Mouse (Mus musculus) spleen, postnatal 14 days (tissue): Measurements from ENCODE around the gene Galnt6.
A peak's percentile ranks its signal among the peaks of the same experiment; 100 is the strongest.

Source experiments
- DNase-seq, 2 experiments: peaks; one replicate each; pipeline ENCODE4 v3.0.0; 2021 to 2022; ENCODE audit warnings: low spot score in 2 of 2

Gene Galnt6

DNA sequence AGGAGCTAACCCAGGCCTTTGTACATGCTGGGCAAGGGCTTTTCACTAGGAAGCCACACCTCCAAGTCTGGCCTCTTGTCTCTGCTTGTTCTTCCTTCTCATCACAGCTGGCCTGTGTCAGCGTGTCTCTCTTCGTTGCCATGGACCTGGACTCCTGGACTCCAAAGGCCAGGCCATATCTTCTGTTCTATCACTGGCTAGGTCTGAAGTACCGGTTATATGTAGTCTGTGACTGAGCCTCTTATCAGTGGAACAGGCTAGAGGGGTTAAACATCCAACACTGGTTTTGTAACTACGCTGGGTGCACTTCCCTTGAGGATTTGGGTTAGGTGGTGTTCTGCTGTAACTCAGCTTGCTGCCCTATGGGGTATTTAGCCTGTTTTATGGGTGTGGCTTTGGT is 7.2 kb downstream of the Galnt6 start:
- DNase-seq, result no peak

- DNase-seq, result no peak
These were observed 7.7 kb downstream of the Galnt6 start for GRCm38 (mm10) chr15:100721445-100721844.

GRCm38 (mm10) chr15:100720066-100720465 is 9.1 kb downstream of the Galnt6 start:
- no peak for DNase-seq

DNA sequence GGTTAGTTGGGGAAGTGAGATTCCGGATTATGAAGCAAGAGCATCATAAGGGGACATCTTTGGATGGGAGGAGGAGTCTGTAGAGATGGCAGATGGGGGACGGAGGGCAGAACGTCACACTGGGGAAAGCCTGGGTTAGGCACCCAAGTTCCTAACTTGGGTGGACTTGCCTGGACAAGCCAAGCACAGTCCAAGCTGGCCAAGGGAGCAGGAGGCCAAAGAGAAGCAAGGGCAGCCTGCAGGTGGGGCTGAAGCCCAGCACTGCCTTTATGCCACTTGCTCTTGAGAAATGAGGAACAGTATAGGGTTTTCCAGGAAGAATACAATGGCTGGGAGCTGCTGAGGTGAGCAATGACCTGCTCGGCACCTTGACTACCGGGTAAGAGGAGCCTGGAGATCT is 10.0 kb downstream of the Galnt6 start:
- no peak for DNase-seq

- DNase-seq, result no peak
These were observed 10.6 kb downstream of the Galnt6 start for GRCm38 (mm10) chr15:100718572-100718971.

GRCm38 (mm10) chr15:100717933-100718332 is 11.2 kb downstream of the Galnt6 start:
- DNase-seq, result no peak

- DNase-seq, result no peak
These were observed 13.7 kb downstream of the Galnt6 start for GRCm38 (mm10) chr15:100715399-100715993.

GRCm38 (mm10) chr15:100714470-100714869 is 14.7 kb downstream of the Galnt6 start:
- no peak for DNase-seq

GRCm38 (mm10) chr15:100710838-100711237 is 18.3 kb downstream of the Galnt6 start:
- no peak for DNase-seq

DNA sequence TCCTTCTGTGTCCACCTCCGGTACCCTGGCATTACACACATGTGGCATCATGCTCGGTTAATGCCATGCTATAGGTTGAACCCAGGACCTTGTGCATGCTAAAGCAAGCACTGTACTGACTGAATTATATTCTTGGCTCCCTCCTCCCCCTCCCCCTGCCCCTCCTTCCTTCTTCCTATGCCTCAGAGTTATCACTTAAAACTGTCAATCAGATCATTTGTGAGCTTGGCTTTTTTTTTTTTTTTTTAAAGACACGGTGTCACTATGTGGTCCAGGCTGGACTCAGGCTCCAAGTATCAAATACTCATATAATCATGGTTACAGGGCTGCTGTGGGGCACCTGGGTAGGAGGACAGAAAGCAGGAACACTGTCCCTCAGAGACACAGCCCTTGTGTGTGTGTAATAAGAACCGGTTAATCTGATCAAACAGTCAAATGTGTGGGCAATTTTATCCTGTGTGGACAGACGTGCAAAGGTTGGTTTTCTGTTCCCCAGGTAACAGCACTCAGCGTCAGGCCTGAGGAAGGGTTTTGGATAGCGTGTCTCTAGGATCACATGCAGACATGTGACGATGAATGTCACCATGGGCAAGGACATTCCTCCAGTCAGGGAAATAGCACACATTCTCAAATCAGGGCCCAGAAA is 20.6 kb downstream of the Galnt6 start:
- no peak for DNase-seq

DNA sequence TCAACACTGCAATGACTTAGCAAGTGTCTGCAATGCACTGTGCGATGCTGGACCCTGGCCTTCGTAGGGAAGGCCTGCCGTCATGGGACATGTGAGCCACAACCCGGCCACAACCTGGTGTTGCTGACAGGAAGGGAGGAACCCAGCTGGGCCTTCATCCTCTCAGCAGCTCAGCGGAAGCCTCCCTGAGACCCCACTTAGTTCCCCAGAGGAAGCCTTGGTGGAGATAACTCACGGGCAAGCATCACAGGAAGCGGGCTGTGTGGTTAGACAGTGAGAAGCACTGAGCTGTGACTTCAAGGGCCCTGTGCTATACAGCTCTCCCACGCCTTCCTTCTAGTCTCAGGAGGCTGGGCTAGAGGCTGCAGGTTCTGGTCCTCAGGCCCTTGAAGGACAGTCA is 22.9 kb downstream of the Galnt6 start:
- DNase-seq, result peak; percentile 45 to 54

- no peak for DNase-seq
These were observed 23.8 kb downstream of the Galnt6 start for GRCm38 (mm10) chr15:100705376-100705775.

DNA sequence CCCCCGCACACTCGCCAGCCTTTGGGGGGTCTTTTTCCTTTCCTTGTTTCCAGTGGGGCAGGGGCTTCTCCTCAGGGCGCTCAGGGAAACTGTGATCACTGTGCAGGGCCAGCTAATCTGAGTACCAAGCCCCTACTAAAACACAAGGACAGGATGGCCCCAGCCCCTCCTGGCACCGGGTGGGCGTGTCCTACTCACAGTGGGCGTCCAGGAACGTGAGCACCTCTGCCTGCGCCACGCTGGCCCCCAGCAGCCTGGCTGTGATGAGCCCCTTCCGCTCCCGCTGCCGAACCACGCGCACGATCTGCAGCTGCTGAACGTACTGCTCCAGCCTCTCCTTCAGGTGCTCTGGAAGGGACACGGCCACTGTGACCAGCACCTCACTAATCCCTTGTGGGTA is 25.3 kb downstream of the Galnt6 start:
- no peak for DNase-seq

- DNase-seq, result no peak
These were observed 27.3 kb downstream of the Galnt6 start for GRCm38 (mm10) chr15:100701856-100702255.

DNA sequence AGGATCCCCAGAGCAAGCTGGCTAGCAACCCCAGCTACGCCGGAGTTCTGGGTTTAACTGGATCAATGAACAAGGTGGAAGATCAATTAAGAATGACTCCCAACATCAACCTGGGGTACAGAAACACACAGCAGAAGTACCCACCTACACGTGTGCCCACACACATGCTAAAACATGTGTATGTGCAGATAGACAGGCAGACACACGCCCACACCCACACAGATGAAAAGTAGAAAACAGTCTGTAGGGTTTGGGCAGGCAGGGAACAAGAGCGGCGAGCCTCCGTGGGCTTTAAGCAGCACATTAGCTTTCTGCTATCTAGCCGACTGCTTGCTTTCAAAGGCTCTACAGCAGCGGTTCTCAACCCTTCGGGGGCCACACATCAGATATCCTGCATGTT is 28.1 kb downstream of the Galnt6 start:
- DNase-seq, result no peak

DNA sequence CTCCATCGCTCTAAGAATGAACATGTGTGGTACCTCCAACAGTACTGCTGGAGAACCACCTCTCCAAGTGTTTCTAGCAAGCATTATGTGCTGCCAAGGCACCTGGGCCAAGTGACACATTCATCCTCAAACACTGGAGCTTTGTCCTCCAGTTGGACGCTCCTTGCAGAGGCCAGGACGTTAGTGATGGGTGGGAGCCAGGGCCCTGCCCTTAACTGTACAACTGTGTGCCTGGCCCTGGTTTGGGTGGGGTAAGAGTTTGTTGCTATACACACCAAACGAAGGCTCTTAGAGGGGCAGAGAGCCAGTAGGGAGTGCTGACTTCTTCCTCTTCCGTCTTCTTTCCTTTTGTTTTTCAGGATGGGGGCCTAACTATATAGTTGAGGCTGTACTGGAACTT is 28.8 kb downstream of the Galnt6 start:
- no peak for DNase-seq

DNA sequence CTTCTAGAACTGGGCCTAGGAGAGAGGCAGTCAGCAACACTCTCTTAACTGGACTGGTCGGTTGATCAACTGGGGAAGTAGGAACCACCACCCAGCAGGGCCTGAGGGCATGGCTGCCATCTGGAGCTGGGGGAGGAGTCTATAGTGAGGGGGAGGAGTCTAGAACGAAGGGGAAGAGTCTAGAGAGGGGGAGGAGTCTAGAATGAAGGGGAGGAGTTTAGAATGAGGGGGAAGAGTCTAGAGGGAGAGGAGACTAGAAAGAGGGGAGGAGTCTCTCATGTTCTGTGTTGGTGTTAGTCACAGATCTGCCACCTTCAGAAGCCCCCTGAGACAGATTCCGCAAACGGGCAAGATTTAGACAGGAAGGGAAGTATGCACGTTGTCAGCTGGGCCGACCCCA is 29.8 kb downstream of the Galnt6 start:
- DNase-seq, result no peak

GRCm38 (mm10) chr15:100698078-100698477 is 31.1 kb downstream of the Galnt6 start:
- no peak for DNase-seq

DNA sequence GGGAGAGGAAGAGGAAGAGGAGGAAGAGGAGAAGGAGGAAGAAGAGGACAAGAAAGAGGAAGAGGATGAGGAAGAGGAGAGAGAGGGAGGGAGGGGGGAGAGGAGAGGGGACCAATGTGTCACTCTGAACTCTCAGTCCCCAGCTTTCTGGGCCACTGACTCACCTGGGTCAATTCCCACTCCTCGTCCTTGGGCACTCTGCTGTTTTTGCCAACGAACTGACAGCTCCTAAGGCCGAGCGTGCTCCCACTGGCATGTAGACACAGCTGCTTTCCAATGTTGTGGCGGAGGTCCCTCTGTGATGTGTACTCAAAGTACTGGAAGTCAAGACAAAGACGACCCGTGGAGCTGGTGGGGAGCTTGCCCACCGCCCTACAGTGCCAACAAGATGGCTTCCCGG is 34.8 kb downstream of the Galnt6 start:
- no peak for DNase-seq

DNA sequence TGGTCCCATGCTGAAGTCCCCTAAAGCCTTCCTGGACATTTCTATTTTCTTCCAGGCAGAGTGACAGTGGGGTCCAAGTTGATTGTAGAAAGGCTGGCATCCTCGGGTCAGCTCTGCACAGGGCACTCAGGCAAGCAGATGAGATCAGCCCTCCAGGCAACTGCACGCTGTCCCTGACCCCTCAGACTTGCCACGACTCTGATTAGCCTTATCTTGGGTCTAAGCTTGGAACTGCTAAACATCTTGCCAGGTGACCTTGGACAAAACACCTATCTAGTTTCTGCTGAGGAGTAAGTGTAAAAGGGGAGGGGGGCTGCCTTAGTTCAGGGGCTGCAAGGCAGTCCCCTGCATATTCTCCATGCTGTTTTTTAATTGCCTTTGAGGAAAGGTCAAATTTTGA is 37.2 kb downstream of the Galnt6 start:
- no peak for DNase-seq

DNA sequence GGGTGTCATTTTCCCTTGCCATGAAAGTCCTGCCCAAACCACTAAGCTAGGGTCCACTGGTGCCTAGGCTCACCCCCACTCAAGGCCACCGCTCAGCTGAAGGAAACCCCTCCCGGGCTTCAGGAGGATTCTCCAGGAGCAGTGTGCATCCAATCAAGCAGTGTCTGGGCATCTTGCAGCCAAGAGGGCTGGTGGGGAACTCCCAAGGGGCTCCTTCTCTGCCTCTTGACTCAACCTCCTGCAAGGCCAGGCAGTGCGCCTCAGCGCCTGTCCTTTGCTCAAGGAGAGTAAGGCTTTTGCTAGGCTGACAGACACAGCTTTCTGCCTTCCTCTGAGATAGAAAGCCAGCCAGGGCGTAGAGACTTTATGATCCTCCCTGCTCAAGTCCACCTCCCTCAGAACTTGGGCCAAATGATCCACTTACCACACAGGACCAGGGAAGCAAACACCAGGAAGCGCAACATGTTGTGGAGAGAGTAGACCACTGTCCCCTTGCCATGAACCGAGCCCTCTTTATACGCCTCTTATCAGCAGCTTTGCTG is 41.7 kb downstream of the Galnt6 start, which contains the start of gene Cela1:
Gene Cela1, minus strand, starts transcription at position 492 of the 542 bp plus-strand sequence.
- DNase-seq, result no peak

GRCm38 (mm10) chr15:100686989-100687388 is 42.2 kb downstream of the Galnt6 start:
- DNase-seq, result no peak

DNA sequence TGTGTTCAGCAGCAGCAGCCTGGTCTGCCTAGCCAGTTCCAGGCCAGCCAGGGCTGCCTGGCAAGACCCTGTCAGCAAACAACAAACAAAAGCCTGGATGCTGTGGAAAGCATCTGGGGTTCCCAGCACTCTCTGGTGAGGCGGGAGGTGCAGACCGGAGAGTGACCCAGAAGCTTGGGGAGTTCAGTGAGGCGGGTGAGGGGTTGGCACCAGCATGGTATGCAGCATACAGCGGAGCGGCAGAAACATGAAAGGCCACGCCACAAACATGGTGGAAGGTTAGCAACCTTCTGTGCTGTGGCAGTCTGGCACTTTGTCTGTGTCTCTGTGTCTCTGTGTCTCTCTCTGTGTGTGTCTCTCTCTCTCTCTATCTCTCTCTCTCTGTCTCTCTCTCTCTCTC is 42.7 kb downstream of the Galnt6 start:
- DNase-seq, result no peak

- DNase-seq, result no peak
These were observed 43.3 kb downstream of the Galnt6 start for GRCm38 (mm10) chr15:100685849-100686248.
